Mouse (Mus musculus) kidney, adult 18-20 months (tissue): ENCODE measurements at regions not wholly inside any gene's neighbourhood (a gene's known extent, or its start where the extent isn't known, plus 50 kb on each side); places are given as distances from the start of the nearest gene placed in this dataset.

Experiments
- DNase-seq: peaks from one replicate; pipeline ENCODE4 v3.0.0; 2021

DNA sequence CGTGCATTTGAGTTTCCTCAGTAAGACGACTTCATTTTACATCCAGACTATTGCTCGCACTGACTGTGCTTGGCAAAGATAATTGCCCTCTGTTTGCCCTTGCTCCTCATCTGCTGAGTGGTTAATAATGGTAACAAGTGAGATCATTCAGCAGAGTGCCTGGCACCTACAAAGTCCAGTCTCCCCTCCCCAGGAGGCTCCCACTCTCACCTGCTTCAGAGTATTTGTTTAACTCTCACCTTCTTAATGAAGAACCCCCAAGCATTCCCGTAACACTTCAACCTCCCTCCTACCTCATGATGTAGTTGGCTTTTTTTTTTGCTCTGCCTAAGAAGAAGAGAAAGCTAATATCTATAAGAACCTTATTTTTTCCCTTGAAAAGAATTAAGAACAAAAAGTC, 288.6 kb upstream of the Sel1l start:
- no peak for DNase-seq

- DNase-seq = no peak
These were observed 278.7 kb upstream of the Sel1l start for GRCm38 (mm10) chr12:92127648-92128047.

DNA sequence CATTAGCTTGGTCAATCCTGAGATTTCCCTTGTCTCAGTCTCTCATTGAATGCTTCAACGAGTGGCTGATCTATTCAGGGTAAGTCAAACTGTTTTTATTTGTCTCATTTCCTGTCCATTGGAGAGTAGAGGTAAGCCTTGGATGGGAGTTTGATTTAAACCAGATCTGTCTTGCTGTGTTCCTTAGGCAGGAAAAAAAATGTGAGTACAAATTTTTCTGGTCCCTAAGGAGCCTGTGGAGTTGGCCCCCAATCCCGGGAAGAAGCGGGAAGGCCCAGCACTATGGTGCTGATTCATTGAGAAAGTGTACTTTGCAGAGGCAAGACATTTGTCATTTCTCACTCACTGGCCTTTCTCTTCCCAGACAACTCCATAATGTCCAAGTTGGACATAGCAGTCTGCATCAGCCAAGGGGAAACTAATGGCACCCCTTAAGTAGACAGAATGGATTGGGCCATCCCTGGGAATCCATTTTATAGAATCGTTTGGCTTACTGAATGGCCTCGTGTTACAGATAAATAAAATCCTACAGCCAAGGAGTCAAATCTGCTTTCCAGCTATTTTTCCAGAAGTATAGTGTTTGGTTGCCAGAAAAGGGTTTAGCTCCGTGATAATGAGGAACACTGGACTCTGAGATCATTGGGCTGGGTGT, 271.3 kb upstream of the Sel1l start:
- no peak for DNase-seq

- DNase-seq = no peak
These were observed 260.7 kb upstream of the Sel1l start for GRCm38 (mm10) chr12:92109615-92110014.

DNA sequence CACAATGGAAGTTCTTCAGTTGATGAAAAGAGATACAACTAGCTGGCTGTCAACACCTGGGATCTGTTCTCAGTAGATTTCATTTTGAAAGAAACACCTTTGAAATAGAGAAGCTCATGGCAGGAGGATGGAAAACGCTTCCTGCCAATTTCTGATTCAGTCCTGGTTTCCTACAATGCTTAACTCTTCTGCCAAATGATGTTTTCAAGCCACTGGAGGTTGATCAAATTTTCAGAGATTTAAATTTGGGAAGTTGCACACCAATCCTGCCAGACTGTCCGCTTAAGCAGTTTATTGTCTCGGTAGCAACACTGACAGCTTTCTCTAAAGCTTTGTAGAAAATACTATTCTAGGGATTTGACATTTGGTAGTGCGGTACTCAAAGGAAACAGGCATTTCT, 251.1 kb upstream of the Sel1l start:
- no peak for DNase-seq

- DNase-seq = no peak
These were observed 243.9 kb upstream of the Sel1l start for GRCm38 (mm10) chr12:92092794-92093365.

DNA sequence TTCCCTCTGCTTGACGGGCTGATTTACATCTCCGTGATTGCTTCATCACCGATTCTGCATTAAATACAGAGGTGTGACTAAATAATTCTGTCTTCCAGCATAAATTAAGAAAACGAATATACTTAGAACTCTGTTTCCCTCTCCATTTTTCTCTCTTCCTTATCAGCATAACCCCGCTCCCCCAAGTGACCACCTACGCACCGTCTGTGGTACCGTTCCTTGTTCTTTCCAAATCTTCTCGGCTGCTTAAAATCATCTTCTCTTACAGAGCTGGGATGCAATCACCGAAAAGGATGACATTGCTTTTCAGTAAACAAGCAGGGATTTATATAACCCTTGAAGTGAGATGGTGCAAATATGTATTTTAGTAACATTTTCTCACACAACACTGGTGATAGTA, 224.3 kb upstream of the Sel1l start:
- DNase-seq = no peak

- no peak for DNase-seq
These were observed 213.8 kb upstream of the Sel1l start for GRCm38 (mm10) chr12:92062731-92063130.

DNA sequence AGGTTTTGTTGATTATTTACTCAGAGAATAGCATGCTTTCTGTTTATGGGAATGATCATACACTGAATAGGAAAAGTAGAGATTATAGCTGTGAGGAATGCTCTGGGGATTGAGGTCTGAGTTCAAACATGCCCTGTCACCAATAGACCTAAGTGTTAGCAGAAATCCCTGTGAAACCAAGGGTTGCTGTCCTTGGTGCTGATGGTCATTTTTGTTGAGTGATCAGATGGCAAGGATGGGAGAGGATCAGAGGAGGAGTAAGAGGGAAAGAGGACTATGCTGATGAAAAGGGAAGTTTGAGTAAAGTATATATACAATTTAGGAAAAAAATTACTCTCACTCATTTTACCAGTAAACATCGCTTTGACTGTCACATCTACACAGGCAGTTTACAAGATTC, 191.5 kb upstream of the Sel1l start:
- no peak for DNase-seq

DNA sequence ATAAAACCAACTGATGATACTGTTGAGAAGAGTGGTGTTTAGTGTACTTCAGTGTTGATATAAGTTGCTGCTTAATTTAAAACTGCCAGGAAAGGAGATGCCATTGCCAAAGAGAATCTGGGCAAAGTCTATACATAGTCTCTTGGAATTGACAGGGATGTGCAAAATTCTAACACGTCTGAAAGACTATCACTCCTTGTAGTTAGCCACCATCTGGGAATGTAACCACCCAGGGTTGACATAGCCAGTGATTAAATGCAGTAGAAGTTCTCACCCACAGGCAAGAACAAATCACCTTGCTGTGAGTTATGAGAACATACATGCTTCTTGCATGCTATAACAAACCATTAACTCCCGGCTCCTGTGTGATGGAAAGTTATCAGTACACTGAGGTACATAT, 180.2 kb upstream of the Sel1l start:
- no peak for DNase-seq

DNA sequence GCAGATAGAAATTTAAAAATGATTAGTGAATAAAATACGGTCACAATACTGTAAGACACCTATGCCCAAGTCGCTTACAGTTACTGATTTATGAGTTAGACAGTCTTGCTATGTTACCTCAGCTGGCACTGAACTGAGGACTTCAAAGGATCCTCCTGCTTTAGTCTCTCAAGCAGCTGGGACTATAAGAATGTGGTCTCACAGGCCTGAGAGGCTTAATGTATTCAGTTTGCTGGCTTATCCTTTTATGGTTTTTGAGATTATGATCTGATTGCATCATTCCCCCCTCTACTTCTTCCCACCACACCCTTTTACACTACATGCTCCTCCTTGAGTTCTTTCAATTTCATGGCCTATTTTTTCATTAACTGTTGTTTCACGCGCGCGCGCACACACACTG, 179.4 kb upstream of the Sel1l start:
- DNase-seq = no peak

DNA sequence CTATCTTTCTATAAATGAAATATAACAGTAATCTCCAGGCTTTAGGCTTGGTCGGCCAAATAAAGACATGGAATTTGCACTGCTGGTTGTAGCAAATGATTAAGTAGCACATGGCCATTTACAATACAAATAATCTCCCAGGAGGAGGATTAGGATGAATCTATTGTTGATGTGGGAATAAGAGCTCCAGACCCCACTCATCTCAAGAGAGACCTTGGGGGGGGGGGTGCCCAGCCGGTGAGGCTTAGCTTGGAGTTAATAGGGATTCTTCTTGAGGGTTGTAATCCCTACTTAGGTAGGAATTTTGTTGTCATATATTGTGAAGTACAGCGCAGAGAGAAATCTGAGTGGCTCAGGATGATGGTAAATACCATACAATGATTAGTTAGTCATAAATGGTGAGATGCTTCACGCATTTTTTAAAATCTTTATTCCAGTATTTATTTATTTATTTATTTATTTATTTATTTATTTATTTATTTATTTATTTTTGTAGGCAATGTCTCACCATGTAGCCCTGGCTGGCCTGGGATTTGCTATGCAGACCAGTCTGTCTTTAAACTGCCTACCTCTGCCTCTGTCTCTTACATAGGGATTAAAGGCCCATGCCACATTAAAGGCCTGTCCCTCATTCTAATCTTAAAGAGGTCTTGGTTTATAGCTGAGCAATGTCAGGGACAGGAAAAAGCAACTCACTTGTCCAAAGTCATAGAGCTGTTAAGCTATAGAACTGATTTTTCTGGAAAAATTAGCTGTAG, 175.7 kb upstream of the Sel1l start:
- no peak for DNase-seq

GRCm38 (mm10) chr12:92019593-92020224, 170.8 kb upstream of the Sel1l start:
- DNase-seq = no peak

GRCm38 (mm10) chr12:92015373-92015772, 166.4 kb upstream of the Sel1l start:
- no peak for DNase-seq

DNA sequence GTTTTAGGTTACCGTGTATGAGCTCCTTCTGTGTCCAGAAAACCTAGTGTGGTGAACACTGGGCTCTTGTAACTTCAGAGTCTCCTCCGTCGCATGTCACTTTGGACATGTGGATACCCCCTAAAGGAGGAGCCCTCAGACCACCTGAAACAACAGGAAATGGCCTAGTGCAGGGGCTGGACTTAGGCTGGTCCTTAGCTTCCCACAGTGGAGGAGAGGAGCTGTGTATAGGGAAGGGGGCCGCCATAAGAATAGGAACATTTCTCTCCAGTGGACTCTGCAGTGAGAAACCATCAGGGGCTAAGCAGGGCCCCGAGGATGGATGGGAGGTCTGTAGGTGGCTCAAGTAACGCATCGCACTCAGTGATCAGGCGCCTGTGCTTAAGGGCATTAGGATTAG, 165.0 kb upstream of the Sel1l start:
- DNase-seq = no peak

DNA sequence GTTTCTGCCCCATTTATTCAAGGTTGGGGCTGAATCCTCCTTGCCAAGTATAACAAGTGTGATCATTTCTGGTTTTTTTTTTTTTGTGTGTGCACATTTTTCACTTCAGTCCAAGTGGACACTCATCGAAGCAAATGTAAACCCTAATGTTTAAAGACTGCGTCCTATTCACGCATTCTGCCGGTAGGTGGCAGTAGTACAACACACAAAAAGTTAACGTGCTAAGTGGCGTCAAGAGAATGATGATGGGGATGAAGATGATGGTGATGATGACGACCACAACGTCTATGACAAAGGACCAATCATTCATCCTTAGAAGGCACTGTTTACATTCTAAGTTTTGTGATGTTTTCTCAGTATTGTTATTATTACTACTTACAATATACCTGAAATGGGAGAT, 164.3 kb upstream of the Sel1l start:
- peak; percentile 29 for DNase-seq

- no peak for DNase-seq
These were observed 155.6 kb upstream of the Sel1l start for GRCm38 (mm10) chr12:92004391-92005094.

DNA sequence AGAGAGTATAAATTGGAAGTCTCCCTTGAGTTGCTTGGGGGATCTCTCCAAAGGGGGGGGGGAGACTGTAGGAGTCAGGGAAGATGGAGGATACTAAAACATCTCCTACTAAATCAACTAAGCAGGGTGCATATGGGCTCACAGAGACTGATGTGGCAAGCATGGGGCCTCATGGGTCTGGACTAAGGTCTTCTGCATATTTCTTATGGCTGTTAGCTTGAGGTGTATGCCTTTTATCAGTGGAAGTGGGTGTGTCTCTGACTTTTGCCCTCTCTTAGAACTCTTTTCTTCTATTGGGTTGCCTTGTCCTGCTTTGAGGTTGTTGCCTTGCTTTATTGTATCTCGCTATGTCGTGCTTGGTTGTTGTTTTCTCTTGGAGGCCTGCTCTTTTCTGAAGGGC, 150.1 kb upstream of the Sel1l start:
- no peak for DNase-seq

DNA sequence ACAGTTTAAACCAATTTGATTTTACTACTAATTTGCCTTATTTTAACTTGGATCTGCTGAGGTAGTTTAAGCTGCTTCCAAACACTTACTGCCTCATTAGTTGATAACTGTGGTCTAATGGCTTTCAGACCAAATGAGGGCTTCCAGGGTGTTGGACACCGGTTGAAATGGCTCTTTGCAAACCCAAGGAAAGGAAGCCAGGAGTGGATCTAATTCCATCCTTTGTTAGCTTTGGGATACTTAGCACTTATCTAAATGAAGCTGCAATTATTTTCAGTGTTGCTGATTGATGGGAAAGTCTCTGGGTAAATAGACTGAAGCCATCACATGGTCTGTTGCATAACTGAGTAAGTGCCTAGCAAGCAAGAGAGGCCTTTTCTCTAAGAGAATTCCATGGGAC, 148.4 kb upstream of the Sel1l start:
- no peak for DNase-seq

GRCm38 (mm10) chr12:91995545-91995944, 146.6 kb upstream of the Sel1l start:
- no peak for DNase-seq

GRCm38 (mm10) chr12:91986448-91986847, 137.5 kb upstream of the Sel1l start:
- no peak for DNase-seq

DNA sequence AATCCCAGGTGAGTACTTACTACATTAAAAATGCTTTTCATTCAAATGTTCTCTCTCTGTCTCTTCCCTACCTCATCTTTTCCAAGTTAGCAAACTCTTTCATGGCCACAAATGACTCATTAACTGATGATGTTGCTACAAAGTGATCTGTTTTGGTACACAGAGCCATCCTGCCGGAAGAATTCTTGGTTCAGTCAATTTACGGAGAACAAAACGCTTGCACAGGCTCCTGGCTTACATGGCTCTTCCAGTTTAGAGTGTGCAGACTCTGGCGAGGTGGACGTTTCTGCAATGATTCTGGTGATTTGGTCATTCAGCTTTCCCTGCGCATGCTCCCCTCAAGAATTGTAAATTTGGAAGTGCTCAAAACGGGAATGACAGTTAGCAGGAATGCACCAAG, 131.4 kb upstream of the Sel1l start:
- DNase-seq = no peak

GRCm38 (mm10) chr12:91971045-91971444, 122.1 kb upstream of the Sel1l start:
- no peak for DNase-seq
